Mouse (Mus musculus) kidney, embryonic 15.5 days (tissue): ENCODE data around the gene Chchd1. TPM values are rescaled to one million over a fixed set of nuclear protein-coding genes. Genes with fewer than 3 reads are reported as not detected.

Experiments used
- ATAC-seq: fragments of 200-750 bp; cut with Nextera tagmentation; replicated peaks from 2 replicates; pipeline ENCODE4 v1.8.0; 2017; ENCODE audit warnings: moderate TSS enrichment; ENCODE audit not compliant: low FRiP score
- H3K27ac ChIP-seq: fragments of 300-500 bp; sonication (generic); 2 replicates; pipeline ENCODE4 v1.5.1; 2015; ENCODE audit warnings: mild to moderate bottlenecking, inconsistent platforms
- H3K27me3 ChIP-seq: fragments of 300-500 bp; sonication (generic); 2 replicates; pipeline ENCODE4 v1.6.1; 2015; ENCODE audit warnings: inconsistent platforms
- H3K36me3 ChIP-seq: fragments of 300-500 bp; sonication (generic); 2 replicates; pipeline ENCODE4 v1.6.1; 2015; ENCODE audit warnings: inconsistent platforms
- H3K4me1 ChIP-seq: fragments of 300-500 bp; sonication (generic); 2 replicates; pipeline ENCODE4 v1.6.1; 2015; ENCODE audit warnings: inconsistent platforms
- H3K4me2 ChIP-seq: fragments of 300-500 bp; sonication (generic); 2 replicates; pipeline ENCODE4 v1.6.1; 2015; ENCODE audit warnings: moderate library complexity, mild to moderate bottlenecking, inconsistent platforms
- H3K4me3 ChIP-seq: fragments of 300-500 bp; sonication (generic); replicated peaks from 2 replicates; pipeline ENCODE4 v1.5.1; 2015; ENCODE audit warnings: mild to moderate bottlenecking, inconsistent platforms
- H3K9ac ChIP-seq: fragments of 300-500 bp; sonication (generic); 2 replicates; pipeline ENCODE4 v1.6.1; 2015; ENCODE audit warnings: mild to moderate bottlenecking, inconsistent platforms
- H3K9me3 ChIP-seq: fragments of 300-500 bp; sonication (generic); replicated peaks from 2 replicates; pipeline ENCODE4 v1.6.1; 2016; ENCODE audit warnings: inconsistent platforms
- WGBS: fragments of 180-500 bp; shearing (Covaris S2); methylation state at CpG from one replicate; pipeline ENCODE4 v1.1.7; 2015; ENCODE audit warnings: mixed read lengths; 5-methylcytosine and 5-hydroxymethylcytosine counted together
- polyA plus RNA-seq: library from polyadenylated mRNA; unstranded; fragments of >200 nt; fragmentation: Nextera tagmentation; extraction: Ambion mirVana; gene quantifications from 2 replicates; pipeline ENCODE4 v1.2.1, GENCODE M21; 2015

Gene Chchd1
- polyA plus RNA-seq, 1 experiment from 2014 or later, result 201 TPM

- H3K9me3 ChIP-seq, result no peaks in the 10 kb centered on the region
- ATAC-seq, result peak; percentile 94
- peak within 1 kb of the TSS; percentile 78 for H3K4me2 ChIP-seq
- peaks cover 31% of the 10 kb centered on the region for H3K4me1 ChIP-seq
- H3K27ac ChIP-seq, result peak within 1 kb of the TSS; percentile 89
- WGBS, result under 1% methylated on average over 63 of the region's 80 CpGs
- H3K9ac ChIP-seq, result peak within 1 kb of the TSS; percentile 99
- peak within 1 kb of the TSS; percentile 100 for H3K4me3 ChIP-seq
- H3K27me3 ChIP-seq, result no peaks in the 10 kb centered on the region
- H3K36me3 ChIP-seq, result peaks cover 45% of the 10 kb centered on the region
These were observed 4.7 kb downstream of the Chchd1 start, which contains the start of gene Zswim8 for GRCm38 (mm10) chr14:20707201-20708190. Gene Zswim8 (plus strand): TSS chr14:20707552.

DNA sequence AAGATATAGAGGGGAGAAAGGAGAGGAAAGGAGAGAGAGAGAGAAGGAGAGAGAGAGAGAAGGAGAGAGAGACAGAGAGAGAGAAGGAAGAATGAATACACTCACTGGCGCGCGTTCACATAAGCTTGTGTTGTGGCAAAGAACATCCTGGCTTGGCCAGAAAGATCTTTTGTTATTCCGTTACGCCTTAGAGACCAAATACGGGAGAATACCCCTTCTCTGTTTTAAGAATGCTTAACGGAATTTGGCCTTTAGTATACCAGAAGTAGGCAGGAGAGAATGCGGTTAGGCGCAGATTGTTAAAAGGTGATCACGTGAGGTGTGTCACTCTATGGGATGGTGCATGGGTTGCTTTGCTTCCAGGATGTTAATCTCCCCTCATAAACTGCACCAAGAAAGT, 5.4 kb downstream of the Chchd1 start:
- WGBS, result 6% methylated on average over 10 of the region's 10 CpGs
- peak overlapping the region; percentile 99 for H3K9ac ChIP-seq
- peaks cover 31% of the 10 kb centered on the region for H3K4me1 ChIP-seq
- peak overlapping the region; percentile 78 for H3K4me2 ChIP-seq
- H3K4me3 ChIP-seq, result peak overlapping the region; percentile 100
- H3K36me3 ChIP-seq, result peaks cover 52% of the 10 kb centered on the region
- H3K9me3 ChIP-seq, result no peaks in the 10 kb centered on the region
- H3K27me3 ChIP-seq, result no peaks in the 10 kb centered on the region
- H3K27ac ChIP-seq, result peak overlapping the region; percentile 89; the same call in 1 of the 2 replicates
- ATAC-seq, result no peak

GRCm38 (mm10) chr14:20713832-20714231, 11.0 kb downstream of the Chchd1 start:
- no peak for ATAC-seq
- Histone ChIP-seq H3K4me2 (no peak overlapping the region), H3K27me3 (no peaks in the 10 kb centered on the region), H3K9ac (no peak overlapping the region), H3K4me1 (peaks cover 13% of the 10 kb centered on the region), H3K36me3 (peaks cover 91% of the 10 kb centered on the region), H3K9me3 (no peaks in the 10 kb centered on the region), H3K27ac (no peak overlapping the region), H3K4me3 (no peak overlapping the region)
- 77% methylated on average over 11 of the region's 11 CpGs for WGBS

DNA sequence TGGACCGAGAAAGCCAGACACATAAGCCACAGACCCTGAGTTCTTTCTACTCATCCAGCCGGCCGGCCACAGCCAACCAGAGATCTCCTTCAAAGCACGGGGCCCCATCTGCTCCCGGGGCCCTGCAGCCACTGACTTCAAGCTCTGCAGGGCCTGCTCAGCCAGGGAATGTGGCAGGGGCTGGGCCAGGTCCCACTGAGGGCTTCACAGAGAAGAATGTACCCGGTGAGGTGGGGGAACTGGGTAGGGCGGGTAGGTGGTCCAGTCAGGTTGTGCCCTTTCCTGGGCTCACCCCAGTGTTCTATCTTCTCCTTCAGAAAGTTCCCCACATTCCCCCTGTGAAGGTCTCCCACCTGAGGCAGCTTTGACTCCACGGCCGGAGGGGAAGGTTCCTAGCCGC, 15.6 kb downstream of the Chchd1 start:
- H3K9ac ChIP-seq, result no peak overlapping the region
- H3K9me3 ChIP-seq, result no peaks in the 10 kb centered on the region
- H3K27ac ChIP-seq, result no peak overlapping the region
- no peaks in the 10 kb centered on the region for H3K27me3 ChIP-seq
- ATAC-seq, result no peak
- no peak overlapping the region for H3K4me3 ChIP-seq
- H3K4me1 ChIP-seq, result no peaks in the 10 kb centered on the region
- H3K4me2 ChIP-seq, result no peak overlapping the region
- H3K36me3 ChIP-seq, result peaks cover 100% of the 10 kb centered on the region
- WGBS, result 89% methylated on average over 10 of the region's 10 CpGs

GRCm38 (mm10) chr14:20719767-20720166, 17.0 kb downstream of the Chchd1 start:
- peaks cover 100% of the 10 kb centered on the region for H3K36me3 ChIP-seq
- H3K27ac ChIP-seq, result no peak overlapping the region
- ATAC-seq, result no peak
- WGBS, result 93% methylated on average over 12 of the region's 12 CpGs
- no peaks in the 10 kb centered on the region for H3K27me3 ChIP-seq
- H3K4me2 ChIP-seq, result no peak overlapping the region
- H3K4me3 ChIP-seq, result no peak overlapping the region
- no peaks in the 10 kb centered on the region for H3K4me1 ChIP-seq
- no peaks in the 10 kb centered on the region for H3K9me3 ChIP-seq
- no peak overlapping the region for H3K9ac ChIP-seq

DNA sequence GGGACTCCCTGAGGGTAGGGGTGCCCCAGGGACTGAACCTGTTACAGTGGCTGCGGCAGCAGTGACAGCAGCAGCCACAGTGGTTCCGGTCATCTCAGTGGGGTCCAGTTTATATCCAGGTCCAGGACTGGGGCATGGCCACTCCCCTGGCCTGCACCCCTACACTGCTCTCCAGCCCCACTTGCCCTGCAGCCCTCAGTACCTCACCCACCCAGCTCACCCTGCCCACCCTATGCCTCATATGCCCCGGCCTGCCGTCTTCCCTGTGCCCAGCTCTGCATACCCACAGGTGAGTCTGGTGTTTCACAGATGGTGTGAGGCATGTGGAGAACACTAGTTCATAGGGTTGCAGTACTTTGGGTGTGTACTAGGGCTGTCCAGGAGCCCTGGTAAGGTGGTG, 18.6 kb downstream of the Chchd1 start:
- Histone ChIP-seq H3K4me3 (no peak overlapping the region), H3K36me3 (peaks cover 99% of the 10 kb centered on the region), H3K4me1 (peaks cover 2% of the 10 kb centered on the region; the same call in 1 of the 2 replicates), H3K4me2 (no peak overlapping the region), H3K9me3 (no peaks in the 10 kb centered on the region), H3K27me3 (no peaks in the 10 kb centered on the region), H3K27ac (no peak overlapping the region), H3K9ac (no peak overlapping the region)
- 0 out of 2 replicates have a peak, but pooled peaks have one; percentile 27 for ATAC-seq
- WGBS, result 87% methylated on average over 4 of the region's 4 CpGs

GRCm38 (mm10) chr14:20723006-20723405, 20.2 kb downstream of the Chchd1 start:
- Histone ChIP-seq H3K9ac (no peak overlapping the region), H3K27ac (no peak overlapping the region), H3K27me3 (no peaks in the 10 kb centered on the region), H3K36me3 (peaks cover 99% of the 10 kb centered on the region), H3K4me2 (no peak overlapping the region), H3K4me1 (peaks cover 2% of the 10 kb centered on the region; the same call in 1 of the 2 replicates), H3K4me3 (no peak overlapping the region), H3K9me3 (no peaks in the 10 kb centered on the region)
- no peak for ATAC-seq
- WGBS, result 94% methylated on average over 12 of the region's 12 CpGs

GRCm38 (mm10) chr14:20724043-20724442, 21.2 kb downstream of the Chchd1 start:
- Histone ChIP-seq H3K36me3 (peaks cover 99% of the 10 kb centered on the region), H3K27me3 (no peaks in the 10 kb centered on the region), H3K9me3 (no peaks in the 10 kb centered on the region), H3K27ac (no peak overlapping the region), H3K4me1 (peaks cover 2% of the 10 kb centered on the region; the same call in 1 of the 2 replicates), H3K4me2 (no peak overlapping the region), H3K9ac (no peak overlapping the region), H3K4me3 (no peak overlapping the region)
- 20% methylated on average over 5 of the region's 5 CpGs for WGBS
- ATAC-seq, result 0 out of 2 replicates have a peak, but pooled peaks have one; percentile 5

GRCm38 (mm10) chr14:20725660-20726339, 23.0 kb downstream of the Chchd1 start:
- H3K27me3 ChIP-seq, result no peaks in the 10 kb centered on the region
- 0 out of 2 replicates have a peak overlapping the region, but pooled peaks have one; percentile 37 for H3K27ac ChIP-seq
- ATAC-seq, result no peak
- H3K36me3 ChIP-seq, result peaks cover 99% of the 10 kb centered on the region
- peaks cover 2% of the 10 kb centered on the region; the same call in 1 of the 2 replicates for H3K4me1 ChIP-seq
- no peak overlapping the region for H3K4me3 ChIP-seq
- no peak overlapping the region for H3K9ac ChIP-seq
- H3K9me3 ChIP-seq, result no peaks in the 10 kb centered on the region
- 54% methylated on average over 6 of the region's 6 CpGs for WGBS
- no peak overlapping the region for H3K4me2 ChIP-seq

DNA sequence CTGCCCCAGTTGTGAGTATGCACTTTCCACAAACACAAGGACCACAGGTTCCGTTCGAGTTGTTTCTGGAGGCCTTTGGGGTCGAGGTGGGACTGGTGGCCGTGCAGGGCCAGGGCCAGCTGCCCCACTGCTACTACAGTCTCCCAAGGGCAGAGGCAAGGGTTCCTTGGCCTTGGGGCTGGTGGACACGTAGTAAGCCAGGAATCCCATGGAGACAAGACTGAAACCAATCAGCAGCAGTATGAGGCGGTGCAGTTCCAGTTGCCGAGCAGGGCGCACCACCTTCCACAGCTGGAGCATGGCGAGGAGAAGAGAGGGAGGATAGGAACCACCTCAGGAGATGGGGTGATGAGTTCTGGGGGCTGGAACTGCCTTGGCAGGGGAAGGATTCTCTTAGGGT, 27.1 kb downstream of the Chchd1 start:
- Histone ChIP-seq H3K27me3 (no peaks in the 10 kb centered on the region), H3K4me1 (peaks cover 30% of the 10 kb centered on the region), H3K4me2 (no peak overlapping the region), H3K27ac (no peak overlapping the region), H3K9ac (no peak overlapping the region), H3K36me3 (peaks cover 76% of the 10 kb centered on the region), H3K4me3 (no peak overlapping the region), H3K9me3 (no peaks in the 10 kb centered on the region)
- no peak for ATAC-seq
- WGBS, result 82% methylated on average over 9 of the region's 9 CpGs

DNA sequence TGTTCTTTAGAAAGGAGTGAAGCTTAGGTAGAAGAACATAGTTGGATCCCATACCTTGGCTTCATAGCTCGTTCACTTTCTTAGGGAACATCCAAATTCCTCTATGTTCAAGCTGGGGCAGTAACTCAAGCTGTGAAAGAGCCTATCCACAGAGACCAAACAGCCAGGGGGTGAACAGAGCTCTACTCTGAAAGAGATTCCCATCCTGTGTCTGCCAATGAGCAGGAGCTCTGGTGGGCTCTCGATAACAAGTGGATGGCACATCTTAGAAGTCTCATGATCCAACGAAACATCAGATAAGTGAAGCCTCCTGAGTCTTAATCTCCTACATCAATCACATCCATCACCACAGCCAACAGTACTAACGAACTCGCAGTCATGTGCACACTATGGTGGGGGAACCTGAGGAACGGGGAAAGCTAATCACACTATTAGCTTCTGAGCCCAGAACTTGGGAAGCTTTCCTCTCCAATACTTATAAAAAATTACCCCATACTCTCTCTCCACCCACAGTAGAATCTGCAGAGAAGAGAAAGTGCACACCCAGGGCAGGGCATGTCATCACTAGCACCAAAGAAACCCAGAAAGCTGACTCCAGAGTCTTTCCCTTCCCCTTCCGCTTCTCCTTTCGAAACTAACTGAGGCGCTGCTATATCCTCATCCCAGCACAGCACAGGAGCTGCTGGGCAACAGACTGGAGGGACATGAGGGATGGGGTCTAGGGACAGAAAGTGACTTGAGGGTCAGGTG, 28.2 kb downstream of the Chchd1 start:
- Histone ChIP-seq H3K9me3 (no peaks in the 10 kb centered on the region), H3K36me3 (peaks cover 75% of the 10 kb centered on the region), H3K4me1 (peaks cover 36% of the 10 kb centered on the region), H3K27me3 (no peaks in the 10 kb centered on the region), H3K27ac (no peak overlapping the region), H3K4me3 (no peak overlapping the region), H3K9ac (no peak overlapping the region), H3K4me2 (no peak overlapping the region)
- ATAC-seq, result no peak
- 86% methylated on average over 9 of the region's 9 CpGs for WGBS
